In the genomic region with DNA sequence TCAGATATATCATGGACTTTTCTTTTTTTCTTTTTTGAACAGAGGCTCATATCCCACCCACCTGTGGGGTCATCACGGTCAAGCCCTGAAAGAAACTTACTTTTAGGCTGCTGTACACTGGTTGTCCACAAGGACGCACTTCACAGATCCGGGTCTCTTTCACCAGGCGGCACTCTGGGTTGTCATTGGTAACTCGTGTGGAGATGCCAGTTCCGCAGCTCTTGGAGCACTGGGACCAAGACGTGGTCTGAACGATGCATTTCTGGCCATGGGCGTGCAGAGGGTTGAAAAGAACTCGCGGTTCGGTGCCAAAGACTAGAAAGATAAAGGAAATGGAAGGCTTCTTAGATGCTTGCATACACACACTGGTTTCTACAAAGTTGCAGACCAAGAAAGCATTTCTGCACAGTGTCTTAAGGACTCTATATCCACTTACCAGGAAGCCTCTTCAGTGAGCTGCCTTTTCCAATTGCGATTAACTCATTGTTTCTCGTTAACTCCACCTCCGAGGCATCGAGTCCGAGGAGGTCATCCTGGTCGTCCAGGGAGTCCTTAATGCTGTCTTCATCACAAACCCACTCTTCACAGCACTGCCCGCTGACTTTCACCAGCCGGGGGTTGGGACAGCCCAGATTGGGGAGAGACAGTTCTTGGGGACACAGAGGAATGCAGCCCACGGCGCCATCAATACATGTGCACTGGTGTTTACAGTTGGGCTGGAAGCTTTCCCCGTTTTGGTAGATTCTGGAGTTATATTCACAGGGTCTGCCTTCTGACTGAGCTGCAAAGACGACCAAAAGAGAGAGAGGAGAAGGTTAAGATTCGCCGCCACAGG, we compare ENCODE assay signal across 8 mouse cellular contexts. TPM values are rescaled to one million over a fixed set of nuclear protein-coding genes. Genes with fewer than 3 reads are reported as not detected.
DNase-seq lines count a peak whose midpoint lies in the region; ATAC-seq lines count a peak whose summit lies in the region.

No protein-coding gene starts in this region.

- peak overlapping the region; percentile 85; the same call in 1 of the 2 replicates for H3K27ac ChIP-seq in forebrain, embryonic 12.5 days
- peak overlapping the region; percentile 90 for H3K27ac ChIP-seq in intestine, embryonic 16.5 days (ENCODE audit: low read length)

- peaks cover 76% of the 10 kb centered on the region for H3K4me1 ChIP-seq in forebrain, embryonic 12.5 days
- peaks cover 3% of the 10 kb centered on the region; the same call in 1 of the 2 replicates for H3K4me1 ChIP-seq in intestine, embryonic 16.5 days (ENCODE audit: control insufficient read depth, insufficient read depth, low read length)

- no peak for ATAC-seq in forebrain, embryonic 12.5 days (ENCODE audit: low FRiP score)
- no peak for ATAC-seq in intestine, embryonic 16.5 days

- H3K9ac ChIP-seq in forebrain, embryonic 12.5 days, result peak overlapping the region; percentile 81
- H3K9ac ChIP-seq in intestine, embryonic 16.5 days (ENCODE audit: low read depth, low read length), result peak overlapping the region; percentile 82

- DNase-seq in right cerebral cortex, postnatal 10 days (ENCODE audit: low spot score in 2 of 2), result peak; percentile 59 to 63
- no peak for DNase-seq in right cerebral cortex, postnatal 25 days
- DNase-seq in lung, postnatal 4 days, result peak; percentile 58
- no peak for DNase-seq in urinary bladder, adult 2 months (ENCODE audit: low spot score)
- no peak for DNase-seq in ovary, postnatal 36 days (ENCODE audit: low spot score)
- no peak for DNase-seq in layer of hippocampus, adult 9-11 months

- H3K36me3 ChIP-seq in forebrain, embryonic 12.5 days (replicated peaks), result peaks cover 4% of the 10 kb centered on the region; the same call in 1 of the 2 replicates
- peaks cover 6% of the 10 kb centered on the region for H3K36me3 ChIP-seq in intestine, embryonic 16.5 days (ENCODE audit: control insufficient read depth, insufficient read depth, low read length)

- H3K27me3 ChIP-seq in forebrain, embryonic 12.5 days, result peaks cover 23% of the 10 kb centered on the region
- no peaks in the 10 kb centered on the region for H3K27me3 ChIP-seq in intestine, embryonic 16.5 days (replicated peaks; ENCODE audit: control insufficient read depth, insufficient read depth, low read length)

- H3K4me2 ChIP-seq in forebrain, embryonic 12.5 days, result peak overlapping the region; percentile 80
- peak overlapping the region; percentile 94 for H3K4me2 ChIP-seq in intestine, embryonic 16.5 days (ENCODE audit: low read depth, low read length)

- H3K9me3 ChIP-seq in forebrain, embryonic 12.5 days, result no peaks in the 10 kb centered on the region
- no peaks in the 10 kb centered on the region for H3K9me3 ChIP-seq in intestine, embryonic 16.5 days (ENCODE audit: control insufficient read depth, low read length)

- WGBS in forebrain, embryonic 12.5 days, result 14% methylated on average over 26 of the region's 26 CpGs
- 23% methylated on average over 26 of the region's 26 CpGs for WGBS in intestine, embryonic 16.5 days

- H3K4me3 ChIP-seq in forebrain, embryonic 12.5 days (replicated peaks), result peak overlapping the region; percentile 63
- H3K4me3 ChIP-seq in intestine, embryonic 16.5 days (ENCODE audit: low read length), result peak overlapping the region; percentile 68

RNA-seq across cellular contexts. Expression of a gene that starts 1.5 kb away (rescaled TPM):
- 43.9 and 44.1 TPM in 2 replicates for polyA plus RNA-seq in forebrain, embryonic 12.5 days (2016; fragmentation: Nextera tagmentation; extraction: Ambion mirVana)
- polyA plus RNA-seq in intestine, embryonic 16.5 days (2015; fragmentation: Nextera tagmentation; extraction: Ambion mirVana), result 50.3 and 55.5 TPM in 2 replicates
- 81.8 and 89.1 TPM in 2 replicates for polyA plus RNA-seq in urinary bladder, adult 2 months (2012; rRNA removed)

Comparison
In these comparisons a context has a peak if more than half of its experiments do, and no peak if none do; other contexts are left out.
1. DNase-seq: peak in right cerebral cortex, postnatal 10 days (2 of 2) and lung, postnatal 4 days (2 of 2); none in right cerebral cortex, postnatal 25 days (single experiment), urinary bladder, adult 2 months (single experiment), ovary, postnatal 36 days (single experiment) and layer of hippocampus, adult 9-11 months (single experiment).